Mouse (Mus musculus) neural tube, embryonic 15.5 days (tissue): ENCODE results near the gene Cyp1b1. TPM values are rescaled to one million over a fixed set of nuclear protein-coding genes. Genes with fewer than 3 reads are reported as not detected.

Experiments
- ATAC-seq: fragments of 200-750 bp; cut with Nextera tagmentation; 2 replicates; pipeline ENCODE4 v1.8.0; 2017; ENCODE audit warnings: mild to moderate bottlenecking, moderate TSS enrichment, moderate library complexity; ENCODE audit not compliant: low FRiP score
- H3K27ac ChIP-seq: fragments of 300-500 bp; sonication (generic); replicated peaks from 2 replicates; pipeline ENCODE4 v1.5.1; 2015; ENCODE audit warnings: mild to moderate bottlenecking, inconsistent platforms
- H3K27me3 ChIP-seq: fragments of 300-500 bp; sonication (generic); replicated peaks from 2 replicates; pipeline ENCODE4 v1.6.1; 2015; ENCODE audit warnings: inconsistent platforms
- H3K36me3 ChIP-seq: fragments of 300-500 bp; sonication (generic); 2 replicates; pipeline ENCODE4 v1.6.1; 2015; ENCODE audit warnings: inconsistent platforms
- H3K4me1 ChIP-seq: fragments of 300-500 bp; sonication (generic); 2 replicates; pipeline ENCODE4 v1.6.1; 2015; ENCODE audit warnings: inconsistent platforms
- H3K4me2 ChIP-seq: fragments of 300-500 bp; sonication (generic); 2 replicates; pipeline ENCODE4 v1.6.1; 2015; ENCODE audit warnings: inconsistent platforms, mild to moderate bottlenecking, moderate library complexity
- H3K4me3 ChIP-seq: fragments of 300-500 bp; sonication (generic); replicated peaks from 2 replicates; pipeline ENCODE4 v1.5.1; 2015; ENCODE audit warnings: mild to moderate bottlenecking, inconsistent platforms
- H3K9ac ChIP-seq: fragments of 300-500 bp; sonication (generic); replicated peaks from 2 replicates; pipeline ENCODE4 v1.6.1; 2015; ENCODE audit warnings: mild to moderate bottlenecking, inconsistent platforms
- H3K9me3 ChIP-seq: fragments of 300-500 bp; sonication (generic); replicated peaks from 2 replicates; pipeline ENCODE4 v1.6.1; 2016; ENCODE audit warnings: inconsistent platforms
- WGBS: fragments of 180-500 bp; shearing (Covaris S2); methylation state at CpG from one replicate; pipeline ENCODE4 v1.1.7; 2015; ENCODE audit warnings: mixed read lengths; 5-methylcytosine and 5-hydroxymethylcytosine counted together
- polyA plus RNA-seq: library from polyadenylated mRNA; unstranded; fragments of >200 nt; fragmentation: Nextera tagmentation; extraction: Ambion mirVana; gene quantifications from 2 replicates; pipeline ENCODE4 v1.2.1, GENCODE M21; 2015

The Cyp1b1 gene
- polyA plus RNA-seq, 1 experiment from 2014 or later, result 5.6 TPM

- no peaks in the 10 kb centered on the region for H3K36me3 ChIP-seq
- ATAC-seq, result no peak
- no peaks in the 10 kb centered on the region for H3K4me1 ChIP-seq
- no peak overlapping the region for H3K9ac ChIP-seq
- no peak overlapping the region for H3K27ac ChIP-seq
- H3K27me3 ChIP-seq, result no peaks in the 10 kb centered on the region
- no peaks in the 10 kb centered on the region for H3K9me3 ChIP-seq
- H3K4me2 ChIP-seq, result no peak overlapping the region
- no peak overlapping the region for H3K4me3 ChIP-seq
- 92% methylated on average over 2 of the region's 2 CpGs for WGBS
Measured at GRCm38 (mm10) chr17:79664106-79664417, 50.8 kb downstream of the Cyp1b1 start.

- Histone ChIP-seq H3K36me3 (no peaks in the 10 kb centered on the region), H3K4me2 (no peak overlapping the region), H3K9me3 (no peaks in the 10 kb centered on the region), H3K27me3 (no peaks in the 10 kb centered on the region), H3K4me1 (no peaks in the 10 kb centered on the region), H3K27ac (no peak overlapping the region), H3K4me3 (no peak overlapping the region), H3K9ac (no peak overlapping the region)
- WGBS, result 18% methylated on average over 3 of the region's 3 CpGs
- no peak; the same call in 1 of the 2 replicates for ATAC-seq
Measured at GRCm38 (mm10) chr17:79663393-79664105, 51.3 kb downstream of the Cyp1b1 start.

GRCm38 (mm10) chr17:79661848-79662247 lies 53.0 kb downstream of the Cyp1b1 start:
- H3K4me1 ChIP-seq, result no peaks in the 10 kb centered on the region
- H3K27ac ChIP-seq, result no peak overlapping the region
- no peak overlapping the region for H3K9ac ChIP-seq
- ATAC-seq, result no peak
- 83% methylated on average over 9 of the region's 9 CpGs for WGBS
- H3K9me3 ChIP-seq, result no peaks in the 10 kb centered on the region
- H3K4me2 ChIP-seq, result no peak overlapping the region
- no peaks in the 10 kb centered on the region for H3K27me3 ChIP-seq
- H3K4me3 ChIP-seq, result no peak overlapping the region
- no peaks in the 10 kb centered on the region for H3K36me3 ChIP-seq

DNA sequence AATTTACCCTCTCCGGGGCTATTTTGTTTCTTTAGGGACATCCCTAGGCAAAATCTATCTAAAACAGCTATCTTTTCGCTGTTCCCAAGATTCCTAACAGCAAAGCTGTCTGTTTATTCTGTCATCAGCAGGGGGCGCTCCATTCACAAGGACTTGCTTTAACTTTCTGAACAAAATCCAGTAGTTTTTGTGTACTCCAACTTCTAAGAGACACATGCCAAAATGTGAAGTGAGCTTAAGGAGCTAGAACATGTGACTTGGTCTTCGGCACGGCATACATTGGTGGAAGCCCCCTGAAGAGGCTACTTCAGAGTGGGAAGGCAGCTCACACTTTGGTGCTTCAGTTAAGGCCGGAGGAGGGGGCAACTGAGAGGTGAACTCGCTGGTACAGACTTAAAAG lies 53.5 kb downstream of the Cyp1b1 start:
- Histone ChIP-seq H3K9me3 (no peaks in the 10 kb centered on the region), H3K9ac (no peak overlapping the region), H3K27me3 (no peaks in the 10 kb centered on the region), H3K27ac (no peak overlapping the region), H3K4me3 (no peak overlapping the region), H3K4me1 (no peaks in the 10 kb centered on the region), H3K36me3 (no peaks in the 10 kb centered on the region), H3K4me2 (no peak overlapping the region)
- ATAC-seq, result no peak
- 46% methylated on average over 7 of the region's 7 CpGs for WGBS

- H3K36me3 ChIP-seq, result no peaks in the 10 kb centered on the region
- WGBS, result 67% methylated on average over 8 of the region's 8 CpGs
- no peaks in the 10 kb centered on the region for H3K9me3 ChIP-seq
Measured at GRCm38 (mm10) chr17:79658863-79659262, 56.0 kb downstream of the Cyp1b1 start.

DNA sequence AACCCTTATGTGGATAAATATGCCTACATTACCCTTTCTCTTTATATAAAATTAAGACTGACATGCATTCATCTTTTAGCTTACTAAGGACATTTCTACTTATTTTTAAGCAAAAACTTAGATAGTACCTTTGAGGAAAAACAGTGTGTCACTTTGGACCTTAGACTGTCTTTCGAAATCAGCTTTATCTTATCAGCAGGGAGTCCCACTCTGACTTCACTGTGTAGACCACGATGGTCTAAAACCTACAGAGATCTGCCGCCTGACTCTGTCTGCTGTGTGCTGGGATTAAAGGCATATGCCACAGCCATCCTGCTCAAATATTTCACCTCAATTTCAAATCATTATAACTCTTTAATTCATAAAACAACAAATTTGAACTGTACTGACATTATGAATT lies 56.4 kb downstream of the Cyp1b1 start:
- no peaks in the 10 kb centered on the region for H3K36me3 ChIP-seq
- no peaks in the 10 kb centered on the region for H3K9me3 ChIP-seq
- H3K4me1 ChIP-seq, result no peaks in the 10 kb centered on the region
- no peak overlapping the region for H3K27ac ChIP-seq
- no peak overlapping the region for H3K4me2 ChIP-seq
- WGBS, result 76% methylated on average over 3 of the region's 3 CpGs
- ATAC-seq, result no peak
- no peaks in the 10 kb centered on the region for H3K27me3 ChIP-seq
- no peak overlapping the region for H3K4me3 ChIP-seq
- no peak overlapping the region for H3K9ac ChIP-seq

More at GRCm38 (mm10) chr17:79658863-79659262, 56.0 kb downstream of the Cyp1b1 start:
- no peak overlapping the region for H3K9ac ChIP-seq
- H3K27me3 ChIP-seq, result no peaks in the 10 kb centered on the region
- ATAC-seq, result no peak
- no peak overlapping the region for H3K4me2 ChIP-seq
- no peak overlapping the region for H3K4me3 ChIP-seq
- H3K4me1 ChIP-seq, result no peaks in the 10 kb centered on the region
- H3K27ac ChIP-seq, result no peak overlapping the region

GRCm38 (mm10) chr17:79657785-79658184 lies 57.1 kb downstream of the Cyp1b1 start:
- no peak overlapping the region for H3K9ac ChIP-seq
- no peaks in the 10 kb centered on the region for H3K36me3 ChIP-seq
- no peak overlapping the region for H3K4me3 ChIP-seq
- H3K27me3 ChIP-seq, result no peaks in the 10 kb centered on the region
- H3K4me2 ChIP-seq, result no peak overlapping the region
- 69% methylated on average over 9 of the region's 9 CpGs for WGBS
- H3K27ac ChIP-seq, result no peak overlapping the region
- H3K4me1 ChIP-seq, result no peaks in the 10 kb centered on the region
- ATAC-seq, result no peak
- no peaks in the 10 kb centered on the region for H3K9me3 ChIP-seq

DNA sequence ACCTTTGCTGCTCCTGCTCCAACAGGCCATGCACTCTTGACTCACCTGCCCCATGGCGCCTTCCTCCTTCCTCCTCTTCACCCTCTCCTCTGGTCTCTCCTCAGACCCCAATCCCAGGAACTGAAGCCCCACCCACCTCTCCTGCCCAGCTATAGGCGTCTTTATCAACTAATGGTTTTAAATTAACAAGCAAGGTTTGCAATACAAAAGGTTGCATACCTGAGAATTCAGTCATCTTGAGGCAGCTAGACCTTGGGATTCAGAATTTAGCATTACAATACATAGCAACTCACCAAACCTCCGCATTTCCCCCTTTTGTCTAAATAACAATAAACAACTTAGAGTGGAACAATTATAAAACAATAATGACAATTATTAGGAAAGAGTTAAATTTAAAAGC lies 60.7 kb downstream of the Cyp1b1 start:
- H3K4me3 ChIP-seq, result no peak overlapping the region
- H3K9ac ChIP-seq, result no peak overlapping the region
- no peak overlapping the region for H3K27ac ChIP-seq
- 60% methylated on average over 3 of the region's 3 CpGs for WGBS
- H3K9me3 ChIP-seq, result no peaks in the 10 kb centered on the region
- H3K36me3 ChIP-seq, result no peaks in the 10 kb centered on the region
- H3K27me3 ChIP-seq, result no peaks in the 10 kb centered on the region
- no peaks in the 10 kb centered on the region for H3K4me1 ChIP-seq
- H3K4me2 ChIP-seq, result no peak overlapping the region
- no peak for ATAC-seq

GRCm38 (mm10) chr17:79653171-79653570 lies 61.7 kb downstream of the Cyp1b1 start:
- ATAC-seq, result no peak
- Histone ChIP-seq H3K4me3 (no peak overlapping the region), H3K36me3 (no peaks in the 10 kb centered on the region), H3K9ac (no peak overlapping the region), H3K9me3 (no peaks in the 10 kb centered on the region), H3K27ac (no peak overlapping the region), H3K4me2 (no peak overlapping the region), H3K4me1 (no peaks in the 10 kb centered on the region), H3K27me3 (no peaks in the 10 kb centered on the region)
- 88% methylated on average over 1 of the region's 1 CpGs for WGBS

Other genes with a start within 250 kb of the Cyp1b1 start
- gene Rmdn2, start 103.2 kb downstream of the Cyp1b1 start, polyA plus RNA-seq, result 8.2 and 8.9 TPM in 2 replicates
- gene Atl2, start 181.1 kb upstream of the Cyp1b1 start, polyA plus RNA-seq, result 36.9 and 38.6 TPM in 2 replicates